Mouse (Mus musculus) midbrain, postnatal 0 days (tissue): Measurements from ENCODE around the gene Abhd18. TPM values are rescaled to one million over a fixed set of nuclear protein-coding genes. Genes with fewer than 3 reads are reported as not detected.
A peak's percentile ranks its signal among the peaks of the same experiment; 100 is the strongest.
"Not testable (repeated sequence)": the region's sequence is repeated elsewhere in the genome, so short reads cannot be mapped to it uniquely, and the experiment has no call there.

Experiments used
- ATAC-seq: fragments of 200-750 bp; cut with Nextera tagmentation; 2 replicates; pipeline ENCODE4 v1.8.0; 2017; ENCODE audit warnings: moderate number of reproducible peaks, mild to moderate bottlenecking, moderate TSS enrichment, moderate library complexity; ENCODE audit not compliant: low FRiP score
- DNase-seq: peaks from one replicate; pipeline ENCODE4 v3.0.0-alpha.2; 2015; ENCODE audit warnings: low spot score
- H3K27ac ChIP-seq: fragments of 300-500 bp; sonication (generic); 2 replicates; pipeline ENCODE4 v1.5.1; 2014; ENCODE audit warnings: low read depth, mild to moderate bottlenecking, low read length, mixed read lengths
- H3K27me3 ChIP-seq: fragments of 300-500 bp; sonication (generic); 2 replicates; pipeline ENCODE4 v1.6.1; 2014; ENCODE audit warnings: low read length, control low read depth, mixed read lengths; ENCODE audit not compliant: insufficient read depth
- H3K36me3 ChIP-seq: fragments of 300-500 bp; sonication (generic); 2 replicates; pipeline ENCODE4 v1.6.1; 2014; ENCODE audit warnings: low read length, control low read depth, mixed read lengths; ENCODE audit not compliant: insufficient read depth
- H3K4me1 ChIP-seq: fragments of 300-500 bp; sonication (generic); 2 replicates; pipeline ENCODE4 v1.6.1; 2014; ENCODE audit warnings: mild to moderate bottlenecking, control low read depth, antibody characterized with exemption, low read length, mixed read lengths; ENCODE audit not compliant: insufficient read depth
- H3K4me2 ChIP-seq: fragments of 300-500 bp; sonication (generic); 2 replicates; pipeline ENCODE4 v1.6.1; 2014; ENCODE audit warnings: low read depth, mild to moderate bottlenecking, low read length, mixed read lengths; ENCODE audit not compliant: poor library complexity, severe bottlenecking
- H3K4me3 ChIP-seq: fragments of 300-500 bp; sonication (generic); 2 replicates; pipeline ENCODE4 v1.5.1; 2014; ENCODE audit warnings: low read depth, mild to moderate bottlenecking, low read length, moderate library complexity
- H3K9ac ChIP-seq: fragments of 300-500 bp; sonication (generic); replicated peaks from 2 replicates; pipeline ENCODE4 v1.6.1; 2014; ENCODE audit warnings: mild to moderate bottlenecking, low read length, moderate library complexity, mixed read lengths; ENCODE audit not compliant: poor library complexity, severe bottlenecking
- H3K9me3 ChIP-seq: fragments of 300-500 bp; sonication (generic); 2 replicates; pipeline ENCODE4 v1.6.1; 2016; ENCODE audit warnings: low read length, control low read depth
- CTCF ChIP-seq: IDR thresholded peaks from 2 replicates; pipeline ENCODE4 v1.5.1; 2016; ENCODE audit warnings: antibody characterized with exemption, mild to moderate bottlenecking
- WGBS: fragments of 180-500 bp; shearing (Covaris S2); extraction: QIAGEN DNeasy Blood & Tissue Kit; methylation state at CpG from one replicate; pipeline ENCODE4 v1.1.7; 2014; 5-methylcytosine and 5-hydroxymethylcytosine counted together
- polyA plus RNA-seq: library from polyadenylated mRNA; unstranded; fragments of >200 nt; fragmentation: Nextera tagmentation; extraction: Ambion mirVana; gene quantifications from 2 replicates; pipeline ENCODE4 v1.2.1, GENCODE M21; 2015
- total RNA-seq: library from RNA; depleted of rRNA; stranded (reverse); fragments of >200 nt; gene quantifications from 2 replicates; pipeline ENCODE4 v1.2.3, GENCODE M21; 2014

The Abhd18 gene
- total and polyA plus RNA-seq, 2 experiments from 2014 or later: 8.5 to 15.9 TPM

- H3K4me3 ChIP-seq: peak overlapping the region; percentile 56
- DNase-seq: peak; percentile 98
- WGBS: 1% methylated on average over 32 of the region's 38 CpGs
- peak overlapping the region; percentile 47; the same call in 1 of the 2 replicates for H3K27ac ChIP-seq
- H3K9me3 ChIP-seq, H3K36me3 ChIP-seq, H3K4me1 ChIP-seq, H3K27me3 ChIP-seq: not testable (repeated sequence)
- H3K4me2 ChIP-seq: peak overlapping the region; percentile 45
- peak; percentile 100 for ATAC-seq
- peak overlapping the region; percentile 44; the same call in 1 of the 2 replicates for H3K9ac ChIP-seq
- TF ChIP-seq CTCF: peak; percentile 79
Observed at GRCm38 (mm10) chr3:40893816-40894258, 47.1 kb downstream of the Abhd18 start.

- 0% methylated on average over 17 of the region's 24 CpGs for WGBS
- not testable (repeated sequence) for H3K9me3 ChIP-seq, H3K4me1 ChIP-seq, H3K36me3 ChIP-seq, H3K27me3 ChIP-seq
- Histone ChIP-seq H3K27ac (0 out of 2 replicates have a peak overlapping the region, but pooled peaks have one; percentile 47), H3K4me3 (peak overlapping the region; percentile 56), H3K9ac (peak overlapping the region; percentile 56), H3K4me2 (peak overlapping the region; percentile 60)
- peak; percentile 9 for DNase-seq
- peak; percentile 71; the same call in 1 of the 2 replicates for ATAC-seq
Observed at GRCm38 (mm10) chr3:40894336-40894735, 47.6 kb downstream of the Abhd18 start.

- not testable (repeated sequence) for H3K4me2 ChIP-seq, H3K4me3 ChIP-seq, H3K9ac ChIP-seq, H3K4me1 ChIP-seq, H3K36me3 ChIP-seq, ATAC-seq, H3K27ac ChIP-seq, H3K27me3 ChIP-seq, DNase-seq, H3K9me3 ChIP-seq
- WGBS: 94% methylated on average over 5 of the region's 10 CpGs
Observed at GRCm38 (mm10) chr3:40902443-40902842, 55.7 kb downstream of the Abhd18 start, which contains the start of gene 1700034I23Rik. Gene 1700034I23Rik (minus strand): TSS chr3:40902543.

- Histone ChIP-seq H3K4me1 (no peaks in the 10 kb centered on the region), H3K27me3 (no peaks in the 10 kb centered on the region), H3K9me3 (no peaks in the 10 kb centered on the region), H3K27ac (no peak overlapping the region), H3K36me3 (peaks cover 9% of the 10 kb centered on the region), H3K9ac (no peak overlapping the region), H3K4me2 (no peak overlapping the region), H3K4me3 (no peak overlapping the region)
- TF ChIP-seq CTCF: no peak
- WGBS: 89% methylated on average over 5 of the region's 5 CpGs
- DNase-seq (no peak), ATAC-seq (no peak)
Observed at GRCm38 (mm10) chr3:40938189-40938588, 91.4 kb downstream of the Abhd18 start.

- Histone ChIP-seq H3K27me3 (no peaks in the 10 kb centered on the region), H3K9ac (no peak overlapping the region), H3K9me3 (no peaks in the 10 kb centered on the region), H3K36me3 (peaks cover 5% of the 10 kb centered on the region), H3K4me1 (no peaks in the 10 kb centered on the region), H3K27ac (no peak overlapping the region), H3K4me2 (no peak overlapping the region), H3K4me3 (no peak overlapping the region)
- ATAC-seq (no peak), DNase-seq (no peak)
- TF ChIP-seq CTCF: no peak
- 94% methylated on average over 4 of the region's 4 CpGs for WGBS
Observed at GRCm38 (mm10) chr3:40938592-40938991, 91.8 kb downstream of the Abhd18 start.

GRCm38 (mm10) chr3:40939019-40939418 lies 92.2 kb downstream of the Abhd18 start:
- H3K4me3 ChIP-seq: no peak overlapping the region
- no peak overlapping the region for H3K4me2 ChIP-seq
- DNase-seq (no peak), ATAC-seq (no peak)
- H3K27ac ChIP-seq: no peak overlapping the region
- H3K27me3 ChIP-seq: no peaks in the 10 kb centered on the region
- no peak overlapping the region for H3K9ac ChIP-seq
- H3K4me1 ChIP-seq: no peaks in the 10 kb centered on the region
- no peak for TF ChIP-seq CTCF
- no peaks in the 10 kb centered on the region for H3K9me3 ChIP-seq
- H3K36me3 ChIP-seq: peaks cover 3% of the 10 kb centered on the region; the same call in 1 of the 2 replicates
